Mouse (Mus musculus) liver (tissue): ENCODE measurements around the gene Tma7.

Experiments
- DNase-seq: peaks from one replicate; pipeline ENCODE4 v3.0.0-alpha.2; 2020; ENCODE audit warnings: mixed read lengths

The Tma7 gene

DNA sequence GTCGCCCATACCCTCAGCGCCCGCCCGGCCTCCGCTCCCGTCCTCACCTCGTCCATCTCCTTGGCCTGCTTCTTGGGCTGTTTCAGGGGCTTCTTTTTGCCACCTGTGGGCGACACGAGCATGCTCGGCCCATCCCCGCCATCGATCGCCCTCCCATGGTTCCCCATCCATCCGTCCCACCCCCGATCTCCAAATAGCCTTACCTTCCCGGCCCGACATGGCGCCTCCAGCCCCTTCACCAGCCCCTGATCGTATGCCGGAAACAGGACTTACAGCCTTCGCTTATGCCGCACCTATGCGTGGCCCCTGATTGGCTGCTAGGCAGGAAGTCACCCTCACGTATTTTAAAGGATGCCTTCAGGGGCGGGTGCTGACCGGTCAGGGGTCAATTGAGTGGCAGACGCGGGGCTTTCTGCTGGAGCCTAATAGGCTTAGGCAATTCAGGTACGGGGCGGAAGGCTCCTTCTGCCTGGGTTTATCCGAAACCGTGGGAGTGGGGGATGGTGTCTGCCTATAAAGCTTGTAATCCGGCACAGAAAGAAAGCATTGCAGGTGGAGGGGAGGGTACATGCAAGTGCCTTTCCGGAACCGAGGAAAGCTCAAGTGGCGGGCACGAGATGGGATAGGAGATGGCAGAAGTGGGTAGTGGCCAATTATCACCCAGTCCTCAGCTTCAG lies at the start of gene Tma7, which contains the start of gene Ccdc51:
TSS of gene Tma7 (minus strand) at position 464 of the 677 bp plus-strand sequence.
TSS of gene Ccdc51 (plus strand) at position 370 of the 677 bp plus-strand sequence.
- DNase-seq = peak; percentile 91

DNA sequence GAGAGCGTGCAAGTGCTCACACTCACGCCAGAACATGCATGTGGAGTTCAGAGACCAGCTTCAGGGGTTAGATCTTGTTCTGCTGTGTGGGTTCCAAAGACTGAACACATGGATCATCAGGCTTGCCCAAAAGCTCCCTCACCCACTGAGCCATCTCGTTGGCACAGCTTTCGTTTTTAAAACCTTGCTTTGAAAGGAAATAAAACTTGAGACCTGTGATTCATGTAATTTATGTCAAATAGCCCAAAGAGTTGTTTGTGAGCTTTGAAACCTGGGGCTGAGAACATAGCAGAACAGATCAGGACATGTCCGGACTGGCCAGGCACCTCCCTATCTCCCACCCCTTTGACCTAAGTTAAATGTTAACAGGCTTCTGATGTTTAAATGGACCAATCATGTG lies 47.7 kb upstream of the Tma7 start:
- no peak for DNase-seq

GRCm38 (mm10) chr9:109128211-109128610 lies 45.8 kb upstream of the Tma7 start:
- DNase-seq = no peak

DNA sequence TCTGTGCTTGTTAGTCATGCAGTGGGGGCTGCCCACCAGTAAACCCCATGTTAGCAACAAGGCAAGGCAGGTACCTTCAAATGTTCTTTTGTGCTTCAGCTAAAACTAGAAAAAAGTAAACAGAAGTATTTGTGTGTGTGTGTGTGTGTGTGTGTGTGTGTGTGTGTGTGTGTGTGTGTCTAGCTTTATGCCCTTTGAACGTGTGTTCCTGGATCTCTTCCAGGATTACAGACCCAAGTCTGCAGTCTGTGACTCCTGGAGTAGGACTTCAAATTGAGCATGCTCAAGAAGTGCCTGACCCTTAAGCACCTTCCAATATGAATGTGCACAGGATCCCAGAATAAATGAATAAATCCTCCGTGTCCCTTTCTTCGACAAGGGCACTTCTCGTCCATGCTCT lies 44.7 kb upstream of the Tma7 start:
- DNase-seq = no peak

DNA sequence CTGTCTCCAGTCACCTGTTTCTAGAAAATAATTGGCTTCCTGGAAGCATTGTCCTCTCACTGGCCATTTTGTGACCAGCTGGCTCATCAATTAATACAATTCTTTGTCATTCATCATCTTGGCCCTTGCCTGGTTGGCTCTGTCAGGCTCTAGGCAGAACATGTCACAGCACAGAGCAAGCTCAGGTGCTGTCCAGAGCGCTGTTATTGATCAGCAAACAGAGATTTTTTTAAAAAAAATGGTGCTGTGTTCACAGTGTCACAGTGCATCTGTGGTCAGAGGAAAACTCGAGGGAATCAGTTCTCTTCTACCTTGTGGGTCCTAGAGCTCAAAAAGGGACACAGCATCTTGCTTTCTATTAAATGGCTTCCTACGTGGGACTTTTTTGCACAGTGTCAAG lies 43.1 kb upstream of the Tma7 start:
- DNase-seq = no peak

- DNase-seq = no peak
Observed at GRCm38 (mm10) chr9:109125043-109125442, 42.7 kb upstream of the Tma7 start.

DNA sequence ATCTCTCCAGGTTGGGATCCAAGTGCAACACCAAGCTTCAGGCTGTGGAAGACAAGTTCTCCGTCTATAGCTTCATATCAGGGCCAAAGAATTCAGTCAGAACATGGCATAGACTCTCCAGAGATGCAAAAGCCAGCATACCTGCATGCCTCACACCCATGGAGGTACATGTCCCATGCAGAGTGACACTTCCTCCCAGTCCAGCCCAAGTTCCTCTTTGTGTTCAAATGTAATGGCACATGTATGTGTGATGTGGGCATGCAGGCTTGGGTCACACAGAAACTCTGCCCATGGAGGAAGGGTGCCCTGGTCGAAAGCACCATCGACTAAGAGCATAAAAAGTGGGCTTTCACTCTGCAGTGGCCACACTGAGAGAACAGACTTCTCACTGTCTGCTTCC lies 41.8 kb upstream of the Tma7 start:
- no peak for DNase-seq

GRCm38 (mm10) chr9:109123266-109123665 lies 40.9 kb upstream of the Tma7 start:
- no peak for DNase-seq

GRCm38 (mm10) chr9:109122553-109123085 lies 40.2 kb upstream of the Tma7 start:
- no peak for DNase-seq

DNA sequence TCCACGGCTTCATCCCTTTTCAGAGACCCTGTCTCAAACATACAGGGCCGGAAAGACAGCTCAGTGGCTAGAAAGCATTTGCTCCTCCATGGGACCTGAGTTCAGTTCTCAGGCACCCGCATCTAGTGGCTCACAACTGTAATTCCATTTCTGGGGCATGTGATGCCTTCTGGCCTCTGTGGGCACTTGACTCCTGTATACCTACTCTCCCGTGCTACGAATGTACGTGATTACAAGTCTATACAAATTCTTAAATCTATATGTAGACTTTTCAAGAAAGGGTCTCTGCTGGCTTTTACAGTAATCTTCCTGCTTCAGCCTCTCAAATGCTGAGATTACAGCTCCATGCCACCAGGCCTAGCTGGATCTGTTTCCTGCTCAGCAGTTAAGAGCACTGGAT lies 38.6 kb upstream of the Tma7 start:
- DNase-seq = no peak

GRCm38 (mm10) chr9:109119571-109119970 lies 37.2 kb upstream of the Tma7 start:
- no peak for DNase-seq

DNA sequence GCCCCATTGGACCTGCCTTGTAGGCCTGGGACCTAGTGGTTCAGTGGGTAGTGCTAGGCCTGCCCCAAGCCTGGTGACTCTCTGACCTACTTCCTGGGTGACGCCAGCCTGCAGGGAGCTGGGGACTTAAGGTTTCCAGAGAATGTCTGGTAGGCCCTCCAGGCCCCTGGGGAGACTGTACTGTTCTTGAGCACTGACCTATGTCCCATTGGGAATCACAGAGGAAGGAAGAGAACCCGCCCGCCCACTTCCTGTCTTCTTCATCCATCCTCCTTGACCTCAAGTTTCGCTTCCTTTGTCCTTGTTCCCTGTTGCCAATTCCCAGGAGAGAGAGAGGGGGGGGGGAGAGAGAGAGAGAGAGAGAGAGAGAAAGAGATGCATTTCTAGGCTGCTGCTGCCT lies 35.7 kb upstream of the Tma7 start:
- no peak for DNase-seq

- DNase-seq = no peak
Observed at GRCm38 (mm10) chr9:109116205-109116604, 33.8 kb upstream of the Tma7 start.

- DNase-seq = no peak
Observed at GRCm38 (mm10) chr9:109114871-109115270, 32.5 kb upstream of the Tma7 start.

DNA sequence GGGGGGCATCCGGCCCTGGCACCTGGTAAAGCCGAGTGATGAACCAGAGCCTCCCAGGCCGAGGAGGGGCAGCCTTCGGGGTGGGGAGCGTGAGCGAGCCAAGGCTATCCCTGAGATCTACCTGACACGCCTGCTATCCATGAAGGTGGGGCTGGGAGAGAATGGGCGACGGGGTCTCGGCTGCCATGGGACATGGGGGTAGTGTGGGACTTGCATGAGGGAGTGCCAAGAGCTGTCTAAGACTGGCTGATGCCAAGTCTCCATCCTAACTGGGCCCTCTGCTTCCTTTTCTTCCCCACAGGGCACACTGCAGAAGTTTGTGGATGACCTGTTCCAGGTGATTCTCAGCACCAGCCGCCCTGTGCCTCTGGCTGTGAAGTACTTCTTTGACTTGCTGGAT lies 31.9 kb upstream of the Tma7 start:
- no peak for DNase-seq

DNA sequence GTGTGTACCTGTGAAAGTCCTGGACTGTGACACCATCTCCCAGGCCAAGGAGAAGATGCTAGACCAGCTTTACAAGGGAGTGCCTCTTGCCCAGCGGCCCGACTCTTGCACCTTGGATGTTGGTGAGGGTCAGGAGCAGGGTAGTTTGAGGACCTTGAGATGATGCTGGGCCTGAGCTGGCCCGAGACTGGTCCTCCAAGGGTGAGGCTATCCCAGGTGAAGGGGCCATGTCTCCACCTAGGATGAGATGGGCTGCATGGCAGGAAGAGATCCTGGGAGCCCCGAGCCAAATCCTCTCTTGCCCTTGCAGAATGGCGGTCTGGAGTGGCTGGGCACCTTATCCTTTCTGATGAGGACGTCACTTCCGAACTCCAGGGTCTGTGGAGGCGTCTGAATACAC lies 30.9 kb upstream of the Tma7 start:
- no peak for DNase-seq

- DNase-seq = no peak
Observed at GRCm38 (mm10) chr9:109111591-109111990, 29.2 kb upstream of the Tma7 start.

GRCm38 (mm10) chr9:109111101-109111500 lies 28.7 kb upstream of the Tma7 start:
- DNase-seq = no peak

GRCm38 (mm10) chr9:109110240-109110639 lies 27.9 kb upstream of the Tma7 start:
- no peak for DNase-seq

- no peak for DNase-seq
Observed at GRCm38 (mm10) chr9:109107341-109107740, 25.0 kb upstream of the Tma7 start.

DNA sequence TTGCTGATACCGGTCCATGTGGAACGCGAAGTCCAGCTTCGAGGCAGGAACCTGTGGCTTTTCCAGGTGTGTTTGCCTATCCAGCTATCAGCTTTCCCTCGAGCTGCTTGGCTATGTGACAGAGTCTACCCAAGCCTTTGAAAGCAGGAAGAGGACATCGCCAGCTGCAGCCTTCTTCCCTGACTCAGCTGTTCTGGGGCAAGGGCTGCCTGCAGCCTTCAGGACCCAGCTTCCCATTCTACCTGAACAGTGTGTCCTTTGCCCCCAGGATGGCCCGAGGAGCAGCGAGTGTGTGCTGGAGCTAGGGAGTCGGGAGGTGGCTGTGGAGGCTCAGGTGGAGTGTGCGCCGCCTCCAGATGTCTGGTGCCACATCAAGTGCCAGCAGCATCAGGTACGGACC lies 23.3 kb upstream of the Tma7 start:
- DNase-seq = no peak

- no peak for DNase-seq
Observed at GRCm38 (mm10) chr9:109105011-109105410, 22.6 kb upstream of the Tma7 start.

DNA sequence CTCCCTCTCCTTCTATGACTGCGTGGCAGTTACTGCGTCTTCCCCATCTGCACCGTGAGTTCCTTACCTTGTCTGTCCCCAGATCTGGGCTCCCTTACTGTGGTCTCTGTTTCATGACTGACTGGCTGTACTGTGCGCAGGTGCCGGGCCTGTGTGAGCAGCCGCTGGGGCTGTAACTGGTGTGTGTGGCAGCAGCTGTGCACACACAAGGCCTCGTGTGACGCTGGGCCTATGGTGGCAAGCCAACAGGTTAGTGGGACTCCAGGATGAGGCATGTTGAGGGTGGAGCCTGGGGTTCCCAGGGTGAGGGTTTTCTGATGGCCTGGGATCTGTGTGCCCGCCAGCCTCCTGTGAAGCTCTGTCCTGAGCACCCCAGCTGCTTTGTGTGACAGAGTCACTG lies 21.7 kb upstream of the Tma7 start:
- DNase-seq = no peak

DNA sequence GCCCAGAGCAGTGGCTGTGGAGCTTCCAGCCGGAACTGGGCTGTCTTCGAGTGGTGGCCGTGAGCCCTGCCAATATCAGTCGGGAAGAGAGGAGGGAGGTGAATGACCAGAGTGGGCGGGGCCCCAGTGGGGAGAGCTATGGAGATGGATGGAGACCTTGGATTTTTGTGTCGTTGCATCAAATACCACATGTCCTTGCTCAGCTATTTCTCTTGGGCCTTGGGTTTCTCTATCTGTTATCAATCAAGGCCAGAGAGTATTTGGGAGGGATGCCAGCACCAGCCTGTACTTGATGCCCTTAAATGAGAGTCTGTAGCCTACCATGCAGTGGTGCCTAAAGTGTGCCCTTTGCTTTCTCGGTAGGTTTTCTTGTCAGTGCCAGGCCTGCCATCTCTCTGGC lies 20.9 kb upstream of the Tma7 start:
- DNase-seq = no peak

DNA sequence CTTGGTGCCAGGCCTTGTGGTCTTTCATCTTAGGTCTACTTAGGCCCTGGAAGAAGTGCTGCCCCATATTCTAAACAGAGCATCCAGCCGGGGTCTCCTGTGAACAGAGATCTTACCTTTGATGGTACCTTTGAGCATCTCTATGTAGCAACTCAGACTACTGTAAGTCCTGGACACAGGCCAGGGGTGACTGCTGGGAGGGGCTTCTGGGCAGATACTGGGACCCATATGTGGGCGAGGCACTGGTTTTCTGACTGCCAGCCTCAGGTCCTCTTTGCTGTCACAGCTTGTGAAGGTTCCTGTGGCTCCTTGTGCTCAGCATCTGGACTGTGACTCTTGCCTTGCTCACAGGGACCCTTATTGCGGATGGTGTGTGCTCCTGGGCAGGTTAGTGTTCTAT lies 20.2 kb upstream of the Tma7 start:
- DNase-seq = no peak
